Mouse (Mus musculus) megakaryocyte, embryonic 14.5 days (primary cell): ENCODE results near the gene Bri3. TPM values are rescaled to one million over a fixed set of nuclear protein-coding genes. Genes with fewer than 3 reads are reported as not detected.

Experiments
- H3K27me3 ChIP-seq: replicated peaks from 2 replicates; pipeline ENCODE3; 2012; ENCODE audit warnings: inconsistent platforms
- H3K36me3 ChIP-seq: replicated peaks from 2 replicates; pipeline ENCODE3; 2012; ENCODE audit warnings: low read length, inconsistent platforms, mixed read lengths
- H3K4me1 ChIP-seq: 2 replicates; pipeline ENCODE4 v1.6.1; 2012; ENCODE audit warnings: inconsistent platforms
- H3K4me3 ChIP-seq: replicated peaks from 2 replicates; pipeline ENCODE3; 2012; ENCODE audit warnings: moderate library complexity, mild to moderate bottlenecking, inconsistent platforms
- H3K9me3 ChIP-seq: 2 replicates; pipeline ENCODE4 v1.6.1; 2012; ENCODE audit warnings: inconsistent platforms
- FLI1 ChIP-seq: IDR thresholded peaks from 2 replicates; pipeline ENCODE4 v1.6.1; 2012; ENCODE audit warnings: low read length, inconsistent platforms, mixed read lengths
- GATA1 ChIP-seq: IDR thresholded peaks from 3 replicates; pipeline ENCODE4 v1.6.1; 2012; ENCODE audit warnings: mixed read lengths, low read length, inconsistent platforms, borderline replicate concordance
- polyA plus RNA-seq: library from polyadenylated mRNA; stranded (reverse); fragments of >175 nt; gene quantifications from 2 replicates; pipeline ENCODE4 v1.2.3, GENCODE M21; 2012; ENCODE audit warnings: low replicate concordance; ENCODE audit not compliant: insufficient read depth

The Bri3 gene
- polyA plus RNA-seq, 1 experiment, result 100 TPM

DNA sequence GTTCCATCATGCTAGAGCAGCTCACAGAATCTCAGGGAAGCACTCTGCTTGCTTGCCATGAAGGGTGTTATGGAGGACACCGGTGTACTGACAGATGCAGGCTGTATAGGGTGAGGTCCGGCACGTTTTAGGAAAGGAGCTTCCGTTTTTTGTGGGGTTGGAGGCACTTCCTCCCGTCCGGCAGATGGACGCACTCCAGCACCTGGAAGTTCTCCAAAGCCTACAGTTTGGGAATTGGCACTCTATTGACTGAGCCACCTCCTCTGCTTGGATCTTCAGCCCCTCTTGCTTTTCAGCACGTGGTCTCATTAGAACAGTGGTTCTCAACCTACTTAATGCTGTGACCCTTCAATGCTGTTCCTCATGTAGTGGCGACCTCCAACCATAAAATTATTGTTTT, 183.6 kb downstream of the Bri3 start:
- H3K9me3 ChIP-seq, result peaks cover 15% of the 10 kb centered on the region; the same call in 1 of the 2 replicates

DNA sequence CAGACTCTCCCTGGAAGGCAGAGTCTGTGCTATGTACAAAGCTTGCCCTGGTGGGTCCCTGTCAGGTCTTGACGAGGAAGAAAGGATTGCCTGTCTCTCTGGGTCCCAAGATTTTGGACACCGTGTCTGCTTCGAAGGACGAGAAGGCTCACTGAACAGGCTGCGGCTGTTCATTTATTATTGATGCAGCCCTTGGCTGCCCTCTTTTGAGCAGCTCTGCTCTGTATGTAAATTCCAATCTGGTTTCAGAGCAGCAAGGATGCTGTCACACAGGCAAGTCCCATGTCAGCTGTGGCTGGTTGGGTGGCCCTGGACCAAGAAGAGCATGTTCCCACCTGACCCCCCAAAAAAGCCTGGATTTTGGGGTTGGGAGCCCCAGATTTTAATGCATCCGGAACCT, 187.2 kb downstream of the Bri3 start:
- peaks cover 14% of the 10 kb centered on the region; the same call in 1 of the 2 replicates for H3K9me3 ChIP-seq
- no peak overlapping the region for H3K4me3 ChIP-seq
- H3K4me1 ChIP-seq, result no peaks in the 10 kb centered on the region
- no peaks in the 10 kb centered on the region for H3K36me3 ChIP-seq
- no peaks in the 10 kb centered on the region for H3K27me3 ChIP-seq
- TF ChIP-seq GATA1 (no peak), FLI1 (no peak)

More for the DNA sequence above, 183.6 kb downstream of the Bri3 start:
- H3K4me1 ChIP-seq, result no peaks in the 10 kb centered on the region
- no peak for TF ChIP-seq GATA1
- TF ChIP-seq FLI1, result no peak
- no peaks in the 10 kb centered on the region for H3K36me3 ChIP-seq
- no peak overlapping the region for H3K4me3 ChIP-seq
- H3K27me3 ChIP-seq, result no peaks in the 10 kb centered on the region

DNA sequence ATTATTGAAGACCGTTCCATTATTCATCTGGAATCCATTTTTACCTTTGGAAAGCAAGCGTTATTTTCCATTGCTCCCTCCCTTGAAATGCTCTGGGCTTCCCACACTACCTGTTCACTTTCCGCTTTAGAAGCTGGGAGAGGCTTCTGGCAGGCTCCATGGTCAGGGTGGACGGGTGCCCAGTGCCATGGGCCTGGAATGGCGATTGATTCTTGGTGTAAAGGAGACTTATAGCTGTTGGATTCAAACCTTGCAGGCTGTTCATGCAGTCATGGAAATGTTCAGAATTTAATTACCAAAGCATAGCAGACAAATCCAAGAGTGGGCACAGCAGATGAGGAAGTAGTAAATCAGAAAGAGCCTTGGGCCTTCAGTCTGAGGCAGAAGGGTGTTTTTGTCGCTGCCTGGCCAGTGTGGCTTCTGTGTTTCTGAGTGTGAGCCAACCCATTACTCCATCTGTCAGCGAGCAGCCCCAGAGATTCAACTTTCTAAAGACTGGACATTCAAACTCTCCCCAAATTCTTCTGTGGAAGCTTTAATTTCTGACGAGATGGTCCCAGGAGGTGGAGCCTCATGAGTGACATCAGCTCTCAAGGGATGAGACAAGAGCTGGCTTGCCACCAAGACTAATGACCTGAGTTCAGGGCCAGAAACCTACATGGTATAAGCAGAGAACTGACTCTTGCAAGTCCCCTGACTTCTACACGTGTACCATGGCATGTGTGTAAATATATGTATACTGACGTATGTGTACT, 195.2 kb downstream of the Bri3 start:
- no peak overlapping the region for H3K4me3 ChIP-seq
- H3K36me3 ChIP-seq, result no peaks in the 10 kb centered on the region
- H3K4me1 ChIP-seq, result no peaks in the 10 kb centered on the region
- no peak for TF ChIP-seq GATA1
- H3K9me3 ChIP-seq, result peaks cover 33% of the 10 kb centered on the region
- H3K27me3 ChIP-seq, result no peaks in the 10 kb centered on the region

DNA sequence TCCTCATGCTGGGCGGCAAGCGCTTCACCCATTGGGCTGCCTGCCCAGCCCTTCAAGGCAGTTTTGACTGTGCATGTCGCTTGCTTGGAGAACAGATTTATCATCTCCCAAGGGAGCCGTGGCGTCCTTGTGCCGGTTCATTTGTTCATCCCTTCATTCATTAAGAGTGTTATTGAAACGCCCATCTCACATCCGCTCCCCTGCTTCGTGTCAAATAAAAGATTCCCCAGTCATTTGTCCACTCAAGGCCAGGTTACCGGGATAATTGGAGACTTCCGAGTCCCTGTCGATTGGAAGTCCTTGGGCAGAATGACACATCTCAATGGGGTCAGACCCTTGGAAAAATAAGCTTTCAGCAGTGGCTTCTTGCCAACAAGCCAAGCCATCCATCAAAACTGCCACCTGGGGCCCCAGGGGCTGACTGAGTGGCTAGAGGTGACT, 197.6 kb downstream of the Bri3 start:
- Histone ChIP-seq H3K4me1 (no peaks in the 10 kb centered on the region), H3K36me3 (no peaks in the 10 kb centered on the region), H3K27me3 (no peaks in the 10 kb centered on the region), H3K4me3 (no peak overlapping the region), H3K9me3 (peaks cover 36% of the 10 kb centered on the region)
- TF ChIP-seq GATA1, result no peak
- no peak for TF ChIP-seq FLI1

DNA sequence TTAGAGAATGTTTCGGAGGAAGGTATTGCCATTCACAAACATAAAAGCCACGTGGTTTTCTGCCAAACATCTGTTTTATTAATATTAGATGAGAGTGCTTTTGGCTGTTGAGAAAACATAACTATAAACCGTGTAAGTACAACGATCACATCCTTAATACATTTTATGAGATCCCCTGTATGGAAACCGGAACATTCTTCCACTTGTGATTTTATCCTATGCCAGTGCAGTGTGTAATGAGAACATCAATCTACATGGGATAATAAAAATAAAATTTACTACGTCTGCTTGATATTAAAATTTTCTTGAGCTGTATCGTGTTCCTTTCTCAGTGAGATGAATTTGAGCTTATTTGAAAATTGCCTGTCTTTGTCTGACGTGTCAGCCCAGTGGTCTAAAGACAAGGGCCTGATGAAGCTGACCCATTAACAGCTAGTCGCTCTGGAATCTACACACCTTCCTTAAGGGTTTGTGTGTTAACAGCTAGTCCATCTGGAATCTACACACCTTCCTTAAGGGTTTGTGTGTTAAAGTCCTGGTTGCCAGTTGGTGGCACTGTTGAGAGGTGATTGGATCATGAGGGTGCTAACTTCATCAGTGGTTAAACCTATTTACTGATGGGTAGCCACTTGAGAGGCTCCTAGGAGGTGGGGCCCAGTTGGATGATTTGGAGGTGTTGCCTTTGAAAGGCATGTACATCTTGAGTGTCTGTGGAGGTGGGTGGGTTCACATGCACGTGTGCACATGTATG, 202.4 kb downstream of the Bri3 start:
- no peak overlapping the region for H3K4me3 ChIP-seq
- H3K9me3 ChIP-seq, result peaks cover 52% of the 10 kb centered on the region
- no peak for TF ChIP-seq FLI1
- TF ChIP-seq GATA1, result no peak
- H3K4me1 ChIP-seq, result no peaks in the 10 kb centered on the region
- no peaks in the 10 kb centered on the region for H3K36me3 ChIP-seq
- no peaks in the 10 kb centered on the region for H3K27me3 ChIP-seq

DNA sequence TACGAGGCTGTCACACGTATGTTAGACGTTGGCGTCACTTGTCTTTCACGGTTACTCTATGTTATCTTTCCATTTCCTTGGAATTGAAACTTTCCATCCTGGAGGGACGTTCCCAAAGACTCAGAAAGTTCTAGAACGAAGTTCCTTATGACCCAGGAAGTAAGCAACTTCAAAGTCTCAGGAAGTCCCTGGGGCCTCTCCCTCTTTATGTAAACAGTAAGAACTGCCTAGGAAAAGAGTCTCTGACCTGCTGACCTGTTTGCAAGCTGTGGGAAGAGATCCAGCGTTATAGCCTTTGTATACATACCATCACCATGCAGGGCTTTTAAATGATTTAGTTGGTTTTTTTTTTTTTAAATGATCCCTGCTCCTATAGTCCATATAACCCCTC, 203.0 kb downstream of the Bri3 start:
- TF ChIP-seq GATA1 (no peak), FLI1 (no peak)
- H3K9me3 ChIP-seq, result peaks cover 52% of the 10 kb centered on the region
- H3K4me1 ChIP-seq, result no peaks in the 10 kb centered on the region
- no peaks in the 10 kb centered on the region for H3K36me3 ChIP-seq
- no peak overlapping the region for H3K4me3 ChIP-seq
- H3K27me3 ChIP-seq, result no peaks in the 10 kb centered on the region

DNA sequence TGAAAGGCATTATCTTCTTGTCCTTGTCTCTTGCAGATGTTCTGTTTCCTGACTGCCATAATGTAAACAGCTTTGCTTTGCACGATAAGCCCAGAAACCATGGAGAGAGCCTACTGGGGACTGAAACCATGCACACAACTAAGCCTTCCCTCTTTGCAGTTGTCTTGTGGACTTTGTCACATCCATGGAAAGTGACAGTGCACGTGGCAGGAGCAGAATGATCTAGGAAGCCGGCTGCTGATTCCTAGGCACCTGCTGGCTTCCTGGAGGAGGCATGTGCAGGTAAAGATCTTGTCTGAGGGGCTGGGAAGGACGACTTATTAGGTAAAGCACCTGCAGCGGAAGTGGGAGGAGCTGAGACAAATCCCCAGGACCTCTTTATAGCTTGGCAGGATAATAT, 203.7 kb downstream of the Bri3 start:
- no peaks in the 10 kb centered on the region for H3K4me1 ChIP-seq
- H3K9me3 ChIP-seq, result peaks cover 49% of the 10 kb centered on the region
- H3K27me3 ChIP-seq, result no peaks in the 10 kb centered on the region
- H3K36me3 ChIP-seq, result no peaks in the 10 kb centered on the region
- TF ChIP-seq GATA1, result no peak
- TF ChIP-seq FLI1, result no peak
- no peak overlapping the region for H3K4me3 ChIP-seq

DNA sequence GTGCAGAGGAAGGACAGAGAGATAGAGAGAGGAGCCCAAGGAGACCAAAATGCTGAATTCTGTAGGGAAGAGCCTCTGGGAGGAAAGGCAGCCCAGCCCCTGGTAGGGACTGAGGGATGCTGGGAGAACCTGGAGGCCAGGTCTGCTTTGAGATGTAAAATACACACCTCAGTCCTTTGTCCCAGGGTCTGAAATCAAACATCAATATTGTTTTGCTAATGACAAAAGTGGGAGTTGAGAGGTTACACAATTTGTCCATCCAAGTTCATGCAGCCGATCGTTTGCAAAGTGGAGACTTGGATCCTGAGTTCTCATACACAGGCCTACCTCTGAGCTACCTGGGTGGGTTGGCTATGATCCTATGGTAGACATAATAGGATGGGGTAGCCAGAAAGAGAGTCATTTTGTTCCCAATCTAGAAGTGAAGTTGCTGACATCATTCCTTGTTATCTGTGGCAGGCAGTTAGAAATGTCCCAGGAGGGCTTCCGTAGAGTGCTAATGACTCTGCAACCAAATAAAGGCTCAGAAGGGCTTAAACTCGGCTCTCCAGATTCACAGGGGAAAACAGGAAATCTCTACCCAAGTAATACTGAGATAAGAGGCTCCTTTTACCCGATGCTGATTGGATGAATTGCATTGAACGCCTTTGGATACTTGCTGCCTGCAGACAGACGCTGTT, 208.7 kb downstream of the Bri3 start:
- TF ChIP-seq FLI1 (no peak), GATA1 (no peak)
- H3K27me3 ChIP-seq, result no peaks in the 10 kb centered on the region
- no peaks in the 10 kb centered on the region for H3K4me1 ChIP-seq
- peaks cover 45% of the 10 kb centered on the region for H3K9me3 ChIP-seq
- H3K4me3 ChIP-seq, result no peak overlapping the region
- H3K36me3 ChIP-seq, result no peaks in the 10 kb centered on the region

DNA sequence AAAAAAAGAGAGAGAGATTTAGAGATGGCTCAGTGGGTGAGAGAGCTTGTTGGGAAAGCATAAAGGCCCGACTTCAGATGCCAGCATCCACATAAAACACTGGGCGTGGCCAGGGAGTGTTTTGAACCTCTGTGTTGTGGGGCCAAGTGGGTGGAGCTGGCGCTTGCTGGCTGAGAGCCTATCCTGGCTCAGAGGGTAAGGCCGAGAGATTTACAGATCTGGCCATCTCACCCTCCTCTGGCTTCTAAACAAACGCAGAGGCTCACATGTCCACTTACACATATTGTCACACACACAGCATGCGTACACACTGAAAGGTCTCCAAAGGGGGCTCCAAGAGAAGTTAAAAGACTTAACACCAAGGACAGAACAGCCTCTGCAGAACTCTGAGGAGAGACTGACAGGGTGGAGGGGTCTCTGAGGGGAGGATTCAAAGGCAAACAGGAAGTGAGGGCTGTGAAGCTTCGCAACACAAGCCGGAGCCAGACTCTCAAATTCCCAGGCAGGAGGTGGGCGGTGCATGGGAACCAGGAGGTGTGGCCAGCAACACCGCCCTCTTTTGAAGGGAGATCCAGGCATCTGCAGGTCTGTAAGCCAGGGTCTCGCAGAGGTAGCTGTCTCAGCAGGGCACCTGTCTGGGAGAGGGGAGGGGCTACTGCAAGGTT, 213.5 kb downstream of the Bri3 start:
- Histone ChIP-seq H3K36me3 (no peaks in the 10 kb centered on the region), H3K9me3 (peaks cover 40% of the 10 kb centered on the region), H3K4me3 (no peak overlapping the region), H3K4me1 (no peaks in the 10 kb centered on the region), H3K27me3 (no peaks in the 10 kb centered on the region)
- TF ChIP-seq FLI1 (no peak), GATA1 (no peak)
